Mouse (Mus musculus) monocyte, adult 5-6 weeks (primary cell): ENCODE measurements around the gene Fam162a. TPM values are rescaled to one million over a fixed set of nuclear protein-coding genes. Genes with fewer than 3 reads are reported as not detected.
"Not testable (repeated sequence)": the region's sequence is repeated elsewhere in the genome, so short reads cannot be mapped to it uniquely, and the experiment has no call there.

Experiments
- ATAC-seq: fragments of 153-309, 156-312 bp; replicated peaks from 2 replicates; pipeline ENCODE4 v1.8.0; 2017; ENCODE audit warnings: mild to moderate bottlenecking; ENCODE audit not compliant: low TSS enrichment, insufficient number of reproducible peaks, severe bottlenecking, poor library complexity, low FRiP score
- total RNA-seq: library from RNA; stranded (forward); fragments of 200-1000, 200-491, 200-594 nt; gene quantifications from 3 replicates; pipeline ENCODE4 v1.2.3, GENCODE M21; 2017

The Fam162a gene
- total RNA-seq = 29.4 to 38.9 TPM (median 36.2 TPM) in 3 replicates

GRCm38 (mm10) chr16:36071450-36072379, at the start of gene Fam162a, which contains the start of gene Ccdc58:
Gene Fam162a (minus strand): TSS chr16:36071594.
Gene Ccdc58 (plus strand): TSS chr16:36071685.
- peak; percentile 94 for ATAC-seq

GRCm38 (mm10) chr16:36115751-36116150, 44.4 kb upstream of the Fam162a start:
- not testable (repeated sequence) for ATAC-seq

- ATAC-seq = not testable (repeated sequence)
Observed at GRCm38 (mm10) chr16:36111486-36111885, 40.1 kb upstream of the Fam162a start.

GRCm38 (mm10) chr16:36102211-36102610, 30.8 kb upstream of the Fam162a start:
- ATAC-seq = no peak

- ATAC-seq = no peak
Observed at GRCm38 (mm10) chr16:36101526-36101925, 30.1 kb upstream of the Fam162a start.

GRCm38 (mm10) chr16:36097813-36098499, 26.6 kb upstream of the Fam162a start:
- ATAC-seq = not testable (repeated sequence)

- no peak for ATAC-seq
Observed at GRCm38 (mm10) chr16:36094079-36094478, 22.7 kb upstream of the Fam162a start.

GRCm38 (mm10) chr16:36090785-36091509, 19.6 kb upstream of the Fam162a start:
- no peak for ATAC-seq

- ATAC-seq = no peak
Observed at GRCm38 (mm10) chr16:36089850-36090616, 18.6 kb upstream of the Fam162a start.

- ATAC-seq = no peak
Observed at GRCm38 (mm10) chr16:36089065-36089464, 17.7 kb upstream of the Fam162a start.

- no peak for ATAC-seq
Observed at GRCm38 (mm10) chr16:36087846-36088245, 16.5 kb upstream of the Fam162a start.

GRCm38 (mm10) chr16:36079916-36080315, 8.5 kb upstream of the Fam162a start:
- no peak for ATAC-seq

- no peak for ATAC-seq
Observed at GRCm38 (mm10) chr16:36074772-36075171, 3.4 kb upstream of the Fam162a start.

- ATAC-seq = no peak
Observed at GRCm38 (mm10) chr16:36072410-36073011, 1.1 kb upstream of the Fam162a start.

- ATAC-seq = 0 out of 2 replicates have a peak, but pooled peaks have one; percentile 4
Observed at GRCm38 (mm10) chr16:36071071-36071449, 334 bp downstream of the Fam162a start.

GRCm38 (mm10) chr16:36069819-36070575, 1.4 kb downstream of the Fam162a start:
- no peak for ATAC-seq

GRCm38 (mm10) chr16:36068356-36068755, 3.0 kb downstream of the Fam162a start:
- no peak for ATAC-seq
